Mouse (Mus musculus): ENCODE results near the gene Fcrl5.

Fcrl5 gene

GRCm38 (mm10) chr3:87500088-87501055 lies 64.8 kb downstream of the Fcrl5 start:
- DNase-seq (ENCODE audit: low read depth, low spot score): no peak

- no peak for DNase-seq (ENCODE audit: low read depth, low spot score)
These were observed 65.6 kb downstream of the Fcrl5 start for GRCm38 (mm10) chr3:87501151-87501550.

- DNase-seq (ENCODE audit: low read depth, low spot score): no peak
These were observed 67.2 kb downstream of the Fcrl5 start for GRCm38 (mm10) chr3:87502771-87503170.

- peak; percentile 72 for DNase-seq (ENCODE audit: low read depth, low spot score)
These were observed 68.8 kb downstream of the Fcrl5 start for GRCm38 (mm10) chr3:87504330-87504729.

- no peak for DNase-seq (ENCODE audit: low read depth, low spot score)
These were observed 69.3 kb downstream of the Fcrl5 start for GRCm38 (mm10) chr3:87504749-87505425.

GRCm38 (mm10) chr3:87506456-87507416 lies 71.2 kb downstream of the Fcrl5 start:
- DNase-seq (ENCODE audit: low read depth, low spot score): no peak

GRCm38 (mm10) chr3:87508205-87508901 lies 72.8 kb downstream of the Fcrl5 start:
- peak; percentile 91 for DNase-seq (ENCODE audit: low read depth, low spot score)

GRCm38 (mm10) chr3:87509061-87509460 lies 73.5 kb downstream of the Fcrl5 start:
- no peak for DNase-seq (ENCODE audit: low read depth, low spot score)

GRCm38 (mm10) chr3:87510832-87511231 lies 75.3 kb downstream of the Fcrl5 start:
- no peak for DNase-seq (ENCODE audit: low read depth, low spot score)

- DNase-seq (ENCODE audit: low read depth, low spot score): no peak
These were observed 76.6 kb downstream of the Fcrl5 start for GRCm38 (mm10) chr3:87511971-87512765.

GRCm38 (mm10) chr3:87515567-87516081 lies 80.1 kb downstream of the Fcrl5 start:
- no peak for DNase-seq (ENCODE audit: low read depth, low spot score)

GRCm38 (mm10) chr3:87518425-87518824 lies 82.9 kb downstream of the Fcrl5 start:
- no peak for DNase-seq (ENCODE audit: low read depth, low spot score)

- DNase-seq (ENCODE audit: low read depth, low spot score): peak; percentile 31
These were observed 85.6 kb downstream of the Fcrl5 start for GRCm38 (mm10) chr3:87521126-87521525.

- no peak for DNase-seq (ENCODE audit: low read depth, low spot score)
These were observed 86.3 kb downstream of the Fcrl5 start for GRCm38 (mm10) chr3:87521833-87522232.

GRCm38 (mm10) chr3:87523701-87524100 lies 88.1 kb downstream of the Fcrl5 start:
- no peak for DNase-seq (ENCODE audit: low read depth, low spot score)

GRCm38 (mm10) chr3:87525043-87525836 lies 89.7 kb downstream of the Fcrl5 start, which contains the start of gene Etv3:
Gene Etv3 (plus strand): TSS chr3:87525407.
- DNase-seq (ENCODE audit: low read depth, low spot score): peak; percentile 95

- peak; percentile 32 for DNase-seq (ENCODE audit: low read depth, low spot score)
These were observed 90.4 kb downstream of the Fcrl5 start for GRCm38 (mm10) chr3:87525837-87526570.

GRCm38 (mm10) chr3:87527139-87527538 lies 91.6 kb downstream of the Fcrl5 start:
- DNase-seq (ENCODE audit: low read depth, low spot score): no peak

Data from brain, adult 2 months (tissue).